Mouse (Mus musculus) G1E (cell line): Measurements from ENCODE around the gene Nacc1.

Experiments
- CTCF ChIP-seq: IDR thresholded peaks from 2 replicates; pipeline ENCODE4 v1.5.1; 2012; ENCODE audit warnings: low read depth, low read length, inconsistent platforms, mixed read lengths
- GATA1 ChIP-seq: IDR thresholded peaks from 2 replicates; pipeline ENCODE4 v1.6.1; 2012; ENCODE audit warnings: borderline replicate concordance, low read length, inconsistent platforms, mixed read lengths
- GATA2 ChIP-seq: IDR thresholded peaks from 2 replicates; pipeline ENCODE4 v1.6.1; 2012; ENCODE audit warnings: low read depth, low read length, inconsistent platforms, borderline replicate concordance
- POLR2AphosphoS5 ChIP-seq: IDR thresholded peaks from 2 replicates; pipeline ENCODE4 v1.6.1; 2012; ENCODE audit warnings: low read depth, low read length, inconsistent platforms; ENCODE audit not compliant: insufficient replicate concordance
- TAL1 ChIP-seq: conservative IDR thresholded peaks from 2 replicates; pipeline ENCODE4 v1.6.1; 2012; ENCODE audit warnings: low read depth, low read length, inconsistent platforms, mixed read lengths

DNA sequence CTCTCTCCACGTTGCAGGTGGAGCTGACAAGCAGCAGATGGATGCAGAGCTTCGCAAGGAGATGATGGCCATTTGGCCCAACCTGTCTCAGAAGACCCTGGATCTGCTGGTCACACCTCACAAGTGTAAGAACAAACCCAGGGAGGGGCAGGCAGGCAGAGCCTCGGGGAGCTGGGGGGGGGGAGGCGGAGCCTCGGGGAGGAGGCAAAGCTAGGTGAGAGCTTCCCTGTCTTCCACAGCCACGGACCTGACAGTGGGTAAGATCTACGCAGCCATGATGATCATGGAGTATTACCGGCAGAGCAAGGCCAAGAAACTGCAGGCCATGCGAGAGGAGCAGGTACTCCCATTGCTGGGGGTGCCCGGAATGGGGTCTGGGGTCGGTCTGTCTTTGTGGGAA lies 58.1 kb downstream of the Nacc1 start:
- TF ChIP-seq CTCF (no peak), POLR2AphosphoS5 (no peak), GATA2 (no peak), GATA1 (no peak), TAL1 (no peak)
